Mouse (Mus musculus) splenic B cell, adult 2 months (primary cell): ENCODE measurements around the gene Mepce.
A peak's percentile ranks its signal among the peaks of the same experiment; 100 is the strongest.

Experiments
- DNase-seq: peaks from one replicate; pipeline ENCODE4 v3.0.0-alpha.2; 2011; ENCODE audit warnings: low read depth, low spot score
- H3K27me3 ChIP-seq: 2 replicates; pipeline ENCODE4 v1.6.1; 2012; ENCODE audit warnings: mild to moderate bottlenecking, low read length, moderate library complexity, mixed read lengths; ENCODE audit not compliant: control insufficient read depth, poor library complexity, insufficient read depth, severe bottlenecking
- H3K36me3 ChIP-seq: 2 replicates; pipeline ENCODE4 v1.6.1; 2012; ENCODE audit warnings: mild to moderate bottlenecking, low read length, moderate library complexity, mixed read lengths; ENCODE audit not compliant: control insufficient read depth, poor library complexity, insufficient read depth, severe bottlenecking

The Mepce gene

GRCm38 (mm10) chr5:137781661-137782060 is 5.8 kb downstream of the Mepce start:
- DNase-seq = no peak
- H3K36me3 ChIP-seq = peaks cover 6% of the 10 kb centered on the region; the same call in 1 of the 2 replicates
- H3K27me3 ChIP-seq = no peaks in the 10 kb centered on the region

DNA sequence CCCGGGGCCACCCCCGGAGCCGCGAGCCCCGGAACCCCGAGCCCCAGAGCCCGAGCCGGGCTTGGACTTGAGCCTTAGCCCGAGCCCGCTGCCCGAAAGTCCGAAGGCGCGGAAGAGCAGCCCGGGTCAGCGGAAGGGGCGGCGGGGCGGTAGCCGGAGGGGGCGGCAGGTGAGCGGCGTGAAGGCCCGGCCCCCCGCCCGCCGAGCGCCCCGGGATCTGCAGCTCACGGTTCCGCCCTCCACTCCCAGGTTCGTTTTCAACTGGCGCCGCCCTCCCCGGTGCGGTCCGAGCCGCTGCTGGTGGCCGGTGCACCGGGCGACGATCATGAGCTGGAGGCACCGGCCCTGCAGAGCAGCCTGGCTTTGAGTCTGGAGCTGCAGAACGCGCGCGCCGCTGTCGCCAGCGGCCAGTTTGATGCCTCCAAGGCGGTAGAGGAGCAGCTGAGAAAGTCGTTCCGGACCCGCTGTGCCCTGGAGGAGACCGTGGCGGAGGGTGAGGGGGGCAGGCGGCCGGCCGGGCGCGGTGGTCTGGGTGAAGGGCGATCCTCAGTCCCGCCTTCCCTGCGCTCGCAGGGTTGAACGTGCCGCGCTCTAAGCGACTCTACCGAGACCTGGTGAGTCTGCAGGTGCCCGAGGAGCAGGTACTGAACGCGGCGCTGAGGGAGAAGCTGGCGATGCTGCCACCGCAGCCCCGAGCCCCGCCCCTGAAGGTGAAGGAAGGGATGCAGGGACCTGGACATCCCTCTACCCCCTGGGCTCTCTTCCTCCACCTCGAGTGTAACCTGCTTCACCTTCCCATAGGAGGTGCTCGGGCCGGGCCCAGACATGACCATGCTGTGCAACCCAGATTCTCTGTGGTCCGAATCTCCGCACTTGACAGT is 8.2 kb downstream of the Mepce start:
- DNase-seq = peak; percentile 41
- Histone ChIP-seq H3K36me3 (peaks cover 6% of the 10 kb centered on the region; the same call in 1 of the 2 replicates), H3K27me3 (no peaks in the 10 kb centered on the region)

DNA sequence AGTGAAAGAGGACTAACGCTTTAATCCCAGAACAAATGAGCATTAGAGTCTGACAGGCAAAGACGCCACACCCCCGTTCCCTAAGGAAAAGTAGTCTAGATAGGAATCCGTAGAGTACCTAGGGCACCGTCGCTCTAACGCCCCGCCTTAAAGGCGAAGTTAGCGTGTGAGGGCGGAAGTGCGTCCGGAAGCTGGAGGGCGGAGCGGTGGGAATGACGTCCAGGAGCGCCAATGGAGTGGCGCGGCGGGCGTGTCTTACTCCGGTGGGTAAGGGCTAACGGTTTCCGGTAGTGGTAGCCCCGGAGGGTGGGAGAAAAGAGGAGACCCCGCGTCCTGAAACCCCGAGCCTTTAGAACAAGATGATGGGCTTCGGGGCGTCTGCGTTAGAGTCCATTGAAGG is 8.8 kb downstream of the Mepce start, which contains the start of gene Ppp1r35:
Gene Ppp1r35, plus strand, starts transcription at position 215 of the 400 bp plus-strand sequence.
- H3K27me3 ChIP-seq = no peaks in the 10 kb centered on the region
- peak; percentile 95 for DNase-seq
- peaks cover 6% of the 10 kb centered on the region; the same call in 1 of the 2 replicates for H3K36me3 ChIP-seq

DNA sequence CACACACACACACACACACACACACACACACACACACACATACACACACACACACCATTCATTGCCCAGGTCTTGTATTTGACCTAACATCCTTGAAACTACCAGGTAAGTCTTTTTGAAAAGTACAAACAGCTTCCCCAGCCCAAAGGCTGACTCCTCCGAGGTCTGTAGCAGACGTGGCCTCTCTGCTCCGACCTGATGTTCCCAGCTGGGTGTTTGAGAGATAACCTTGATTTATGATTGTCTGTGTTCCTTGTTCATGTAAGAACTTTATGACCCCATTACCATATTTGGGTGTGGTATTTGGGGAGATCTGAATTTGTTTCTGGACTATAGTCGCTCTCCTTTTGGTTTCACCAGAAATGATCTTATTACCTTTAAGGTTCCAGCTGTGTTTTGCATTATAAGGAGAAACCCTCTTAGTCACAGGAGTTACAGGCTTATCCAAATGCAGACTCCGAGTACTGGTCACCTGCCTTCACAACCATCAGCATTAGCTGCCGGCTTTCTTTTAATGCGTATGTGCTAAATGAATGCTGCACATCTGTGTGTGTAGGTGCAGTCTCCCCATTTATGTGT is 10.1 kb downstream of the Mepce start:
- Histone ChIP-seq H3K27me3 (no peaks in the 10 kb centered on the region), H3K36me3 (peaks cover 6% of the 10 kb centered on the region; the same call in 1 of the 2 replicates)
- no peak for DNase-seq

DNA sequence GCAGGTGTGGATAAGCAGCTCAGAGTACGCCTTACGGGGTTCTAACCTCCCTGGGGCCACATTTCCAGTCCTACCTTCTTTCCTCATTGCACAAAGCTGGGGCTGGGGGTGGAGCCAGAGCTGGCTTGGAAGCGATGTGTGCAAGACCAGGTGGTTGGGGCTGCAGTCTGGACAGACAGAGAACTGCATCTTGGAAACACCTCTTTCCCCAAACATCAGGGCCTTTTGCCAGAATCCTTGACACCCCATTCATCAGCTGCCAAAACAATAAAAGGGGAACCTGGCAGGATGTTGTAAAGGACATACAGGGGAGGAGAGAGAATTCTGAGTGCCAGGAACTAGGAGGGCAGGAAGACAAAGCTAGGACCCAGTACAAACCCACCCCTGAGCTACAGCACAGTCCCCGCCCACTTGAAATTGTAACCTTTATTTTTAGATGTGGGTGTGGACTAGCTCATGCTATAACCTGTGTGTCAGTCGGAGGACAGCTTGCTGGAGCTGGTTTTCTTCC is 11.0 kb downstream of the Mepce start:
- peak; percentile 49 for DNase-seq
- peaks cover 4% of the 10 kb centered on the region; the same call in 1 of the 2 replicates for H3K36me3 ChIP-seq
- no peaks in the 10 kb centered on the region for H3K27me3 ChIP-seq

DNA sequence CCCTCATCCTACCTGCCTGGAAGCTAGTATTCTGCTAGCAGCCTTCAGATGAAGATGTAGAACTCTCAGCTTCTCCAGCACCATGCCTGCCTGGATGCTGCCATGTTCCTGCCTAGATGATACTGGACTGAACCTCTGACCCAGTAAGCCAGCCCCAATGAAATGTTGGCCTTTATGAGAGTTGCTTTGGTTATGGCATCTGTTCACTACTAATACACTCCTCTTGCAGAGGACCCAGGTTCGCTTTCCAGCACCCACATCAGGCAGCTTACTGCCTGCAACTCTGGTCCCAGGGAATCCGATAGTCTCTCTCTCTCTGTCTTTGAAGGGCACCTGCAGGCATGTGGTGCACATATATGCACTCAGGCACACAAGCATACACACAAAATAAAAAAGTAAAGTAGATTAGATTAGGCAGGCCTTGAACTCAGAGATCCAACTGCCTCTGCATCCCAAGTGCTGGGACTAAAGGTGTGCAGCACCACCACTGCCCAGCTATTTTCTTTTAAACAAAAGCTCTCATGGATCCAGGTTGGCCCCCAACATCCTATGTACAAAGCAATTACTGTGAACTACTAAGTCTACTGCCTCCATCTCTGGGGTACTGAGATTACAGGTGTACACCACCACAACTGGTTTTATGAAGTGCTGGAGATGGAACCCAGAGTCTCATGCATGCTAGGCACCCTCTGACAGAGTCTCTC is 11.7 kb downstream of the Mepce start:
- Histone ChIP-seq H3K27me3 (no peaks in the 10 kb centered on the region), H3K36me3 (0 out of 2 replicates have a peak, but pooled peaks cover 2% of the 10 kb centered on the region)
- no peak for DNase-seq

GRCm38 (mm10) chr5:137772755-137773154 is 14.7 kb downstream of the Mepce start:
- no peak for DNase-seq

GRCm38 (mm10) chr5:137770709-137771108 is 16.7 kb downstream of the Mepce start:
- H3K36me3 ChIP-seq = no peaks in the 10 kb centered on the region
- DNase-seq = peak; percentile 85
- H3K27me3 ChIP-seq = no peaks in the 10 kb centered on the region

More at GRCm38 (mm10) chr5:137772755-137773154, 14.7 kb downstream of the Mepce start:
- Histone ChIP-seq H3K36me3 (no peaks in the 10 kb centered on the region), H3K27me3 (no peaks in the 10 kb centered on the region)

GRCm38 (mm10) chr5:137768475-137768874 is 19.0 kb downstream of the Mepce start:
- DNase-seq = no peak
- Histone ChIP-seq H3K36me3 (no peaks in the 10 kb centered on the region), H3K27me3 (no peaks in the 10 kb centered on the region)

DNA sequence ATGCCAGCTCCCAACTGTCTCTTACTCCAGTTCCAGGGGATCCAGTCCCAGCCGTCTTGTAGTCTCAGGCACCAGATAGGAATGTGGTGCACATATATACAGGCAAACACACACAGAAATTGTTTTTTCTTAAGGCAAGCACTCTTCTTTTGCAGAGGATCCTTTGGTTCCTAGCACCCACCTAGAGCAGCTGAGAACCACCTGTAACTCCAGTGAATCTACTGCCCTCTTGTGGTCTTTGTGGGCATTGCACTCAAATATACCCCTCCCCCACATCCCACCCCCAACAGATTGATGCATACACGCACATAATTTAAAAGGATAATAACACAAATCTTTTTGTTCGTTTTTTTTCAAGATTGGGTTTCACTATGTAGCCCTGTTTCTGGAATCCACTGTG is 21.2 kb downstream of the Mepce start:
- peak; percentile 79 for DNase-seq
- Histone ChIP-seq H3K36me3 (no peaks in the 10 kb centered on the region), H3K27me3 (no peaks in the 10 kb centered on the region)

DNA sequence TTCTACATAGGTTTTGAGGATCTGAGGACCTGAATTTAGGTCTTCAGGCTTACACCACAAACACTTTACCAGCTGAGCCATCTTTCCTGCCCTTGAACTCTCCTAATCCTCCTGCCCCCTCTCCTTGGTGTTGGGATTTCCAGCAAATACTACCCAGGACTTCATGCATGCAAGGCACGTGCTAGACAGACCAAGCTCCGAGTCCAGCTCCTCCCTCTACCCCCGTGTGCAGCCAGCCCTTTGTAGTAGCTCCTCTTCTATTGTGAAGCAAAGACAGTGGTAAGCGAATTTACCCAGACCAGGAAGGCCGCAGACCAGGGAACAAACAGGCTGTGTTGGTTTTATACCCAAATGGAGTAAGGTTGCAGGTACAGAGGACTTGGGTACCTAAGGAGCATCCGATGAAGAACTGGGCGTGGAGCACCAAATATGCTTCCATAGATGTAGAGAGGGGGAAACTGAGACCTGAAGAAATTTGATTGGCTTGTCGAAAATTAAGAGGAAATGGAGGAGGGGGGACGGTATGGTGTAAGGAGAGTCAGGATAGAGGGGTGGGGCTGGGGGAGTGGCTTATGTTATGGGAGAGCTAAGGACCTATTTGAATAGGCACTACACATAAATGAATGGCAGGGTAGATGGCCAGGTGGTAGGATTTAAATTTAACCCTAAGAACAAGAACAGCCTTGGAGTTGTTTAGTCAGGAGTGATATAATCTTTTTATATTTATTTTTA is 22.7 kb downstream of the Mepce start:
- DNase-seq = no peak
- H3K27me3 ChIP-seq = no peaks in the 10 kb centered on the region
- H3K36me3 ChIP-seq = peaks cover 2% of the 10 kb centered on the region

DNA sequence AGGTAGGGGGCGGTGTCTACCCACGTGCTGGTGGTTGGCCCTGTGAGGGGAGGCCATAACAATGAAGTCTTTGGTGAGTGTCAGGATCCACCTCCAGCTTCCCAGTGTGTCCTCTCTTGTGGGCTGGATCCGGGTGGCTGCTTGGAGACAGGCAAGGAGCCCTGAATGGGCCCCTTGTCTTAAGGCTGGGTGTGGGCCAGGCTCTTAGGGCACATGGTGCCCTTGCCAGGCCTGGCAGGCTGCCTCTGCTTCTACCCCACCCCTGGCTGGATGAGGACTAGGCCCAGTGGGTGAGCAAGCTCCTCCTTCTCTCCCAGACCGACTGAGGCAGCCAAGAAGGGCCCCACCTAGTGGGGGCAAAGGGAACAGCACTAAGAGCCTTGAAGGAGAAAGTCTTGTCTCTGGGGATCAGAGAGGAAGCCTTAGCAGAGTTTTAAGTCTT is 27.5 kb downstream of the Mepce start:
- no peaks in the 10 kb centered on the region for H3K27me3 ChIP-seq
- H3K36me3 ChIP-seq = peaks cover 15% of the 10 kb centered on the region
- DNase-seq = peak; percentile 92

- no peak for DNase-seq
These were observed 28.4 kb downstream of the Mepce start for GRCm38 (mm10) chr5:137758921-137759534.

DNA sequence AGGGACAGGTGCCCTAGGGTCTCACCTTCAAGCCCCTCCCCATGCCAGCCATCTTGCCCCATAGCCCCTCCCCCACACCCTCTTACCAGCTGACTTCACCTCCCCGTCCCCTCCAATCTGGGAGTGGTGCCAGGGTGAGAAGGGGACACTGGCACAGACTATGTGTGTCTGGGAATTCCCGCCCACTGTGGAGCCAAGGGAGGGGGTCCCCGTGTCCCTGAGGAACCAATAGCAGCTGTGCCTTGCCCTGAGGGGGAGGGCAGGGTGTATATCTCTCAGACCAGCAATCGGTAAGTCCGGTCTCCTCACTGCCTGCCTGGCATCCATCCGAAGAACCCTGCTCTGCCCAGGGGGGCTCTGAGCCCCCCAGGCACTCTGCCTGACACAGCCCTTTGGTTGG is 29.6 kb downstream of the Mepce start:
- no peak for DNase-seq
- no peaks in the 10 kb centered on the region for H3K27me3 ChIP-seq
- H3K36me3 ChIP-seq = peaks cover 17% of the 10 kb centered on the region

More at GRCm38 (mm10) chr5:137758921-137759534, 28.4 kb downstream of the Mepce start:
- Histone ChIP-seq H3K36me3 (peaks cover 15% of the 10 kb centered on the region), H3K27me3 (no peaks in the 10 kb centered on the region)
